Mouse (Mus musculus): ENCODE data around the gene Lin7a.

Gene Lin7a

GRCm38 (mm10) chr10:107251801-107252502 is 19.5 kb upstream of the Lin7a start:
- no peak for DNase-seq (ENCODE audit: low read depth, low spot score)

- DNase-seq (ENCODE audit: low read depth, low spot score): no peak
These were observed 19.0 kb upstream of the Lin7a start for GRCm38 (mm10) chr10:107252503-107252815.

- DNase-seq (ENCODE audit: low read depth, low spot score): no peak
These were observed 18.1 kb upstream of the Lin7a start for GRCm38 (mm10) chr10:107253191-107253965.

GRCm38 (mm10) chr10:107254656-107255055 is 16.8 kb upstream of the Lin7a start:
- no peak for DNase-seq (ENCODE audit: low read depth, low spot score)

- DNase-seq (ENCODE audit: low read depth, low spot score): no peak
These were observed 16.0 kb upstream of the Lin7a start for GRCm38 (mm10) chr10:107255351-107256050.

- no peak for DNase-seq (ENCODE audit: low read depth, low spot score)
These were observed 15.0 kb upstream of the Lin7a start for GRCm38 (mm10) chr10:107256451-107256960.

GRCm38 (mm10) chr10:107260428-107260827 is 11.1 kb upstream of the Lin7a start:
- DNase-seq (ENCODE audit: low read depth, low spot score): no peak

- DNase-seq (ENCODE audit: low read depth, low spot score): no peak
These were observed 781 bp downstream of the Lin7a start for GRCm38 (mm10) chr10:107272131-107272803.

- DNase-seq (ENCODE audit: low read depth, low spot score): no peak
These were observed 1.3 kb downstream of the Lin7a start for GRCm38 (mm10) chr10:107272804-107273145.

GRCm38 (mm10) chr10:107273848-107274247 is 2.4 kb downstream of the Lin7a start:
- DNase-seq (ENCODE audit: low read depth, low spot score): no peak

- DNase-seq (ENCODE audit: low read depth, low spot score): no peak
These were observed 3.3 kb downstream of the Lin7a start for GRCm38 (mm10) chr10:107274785-107275184.

GRCm38 (mm10) chr10:107276647-107277046 is 5.2 kb downstream of the Lin7a start:
- no peak for DNase-seq (ENCODE audit: low read depth, low spot score)

GRCm38 (mm10) chr10:107293934-107294664 is 22.6 kb downstream of the Lin7a start:
- DNase-seq (ENCODE audit: low read depth, low spot score): no peak

GRCm38 (mm10) chr10:107300587-107301248 is 29.2 kb downstream of the Lin7a start:
- no peak for DNase-seq (ENCODE audit: low read depth, low spot score)

GRCm38 (mm10) chr10:107310964-107311490 is 39.5 kb downstream of the Lin7a start:
- no peak for DNase-seq (ENCODE audit: low read depth, low spot score)

GRCm38 (mm10) chr10:107312609-107313008 is 41.1 kb downstream of the Lin7a start:
- no peak for DNase-seq (ENCODE audit: low read depth, low spot score)

- no peak for DNase-seq (ENCODE audit: low read depth, low spot score)
These were observed 41.9 kb downstream of the Lin7a start for GRCm38 (mm10) chr10:107313395-107313794.

GRCm38 (mm10) chr10:107315251-107315650 is 43.8 kb downstream of the Lin7a start:
- DNase-seq (ENCODE audit: low read depth, low spot score): no peak

- no peak for DNase-seq (ENCODE audit: low read depth, low spot score)
These were observed 44.2 kb downstream of the Lin7a start for GRCm38 (mm10) chr10:107315681-107316080.

- DNase-seq (ENCODE audit: low read depth, low spot score): no peak
These were observed 44.6 kb downstream of the Lin7a start for GRCm38 (mm10) chr10:107316100-107316499.

Measured in CD4-positive, CD25-positive, alpha-beta regulatory T cell, adult 2 months (primary cell).